Mouse (Mus musculus) heart, adult 11 months (tissue): ENCODE data around the gene Mrvi1.
A peak's percentile ranks its signal among the peaks of the same experiment; 100 is the strongest.
"Not testable (repeated sequence)": the region's sequence is repeated elsewhere in the genome, so short reads cannot be mapped to it uniquely, and the experiment has no call there.

Source experiments
- DNase-seq: peaks from one replicate; pipeline ENCODE4 v3.0.0; 2022

Mrvi1 gene

DNA sequence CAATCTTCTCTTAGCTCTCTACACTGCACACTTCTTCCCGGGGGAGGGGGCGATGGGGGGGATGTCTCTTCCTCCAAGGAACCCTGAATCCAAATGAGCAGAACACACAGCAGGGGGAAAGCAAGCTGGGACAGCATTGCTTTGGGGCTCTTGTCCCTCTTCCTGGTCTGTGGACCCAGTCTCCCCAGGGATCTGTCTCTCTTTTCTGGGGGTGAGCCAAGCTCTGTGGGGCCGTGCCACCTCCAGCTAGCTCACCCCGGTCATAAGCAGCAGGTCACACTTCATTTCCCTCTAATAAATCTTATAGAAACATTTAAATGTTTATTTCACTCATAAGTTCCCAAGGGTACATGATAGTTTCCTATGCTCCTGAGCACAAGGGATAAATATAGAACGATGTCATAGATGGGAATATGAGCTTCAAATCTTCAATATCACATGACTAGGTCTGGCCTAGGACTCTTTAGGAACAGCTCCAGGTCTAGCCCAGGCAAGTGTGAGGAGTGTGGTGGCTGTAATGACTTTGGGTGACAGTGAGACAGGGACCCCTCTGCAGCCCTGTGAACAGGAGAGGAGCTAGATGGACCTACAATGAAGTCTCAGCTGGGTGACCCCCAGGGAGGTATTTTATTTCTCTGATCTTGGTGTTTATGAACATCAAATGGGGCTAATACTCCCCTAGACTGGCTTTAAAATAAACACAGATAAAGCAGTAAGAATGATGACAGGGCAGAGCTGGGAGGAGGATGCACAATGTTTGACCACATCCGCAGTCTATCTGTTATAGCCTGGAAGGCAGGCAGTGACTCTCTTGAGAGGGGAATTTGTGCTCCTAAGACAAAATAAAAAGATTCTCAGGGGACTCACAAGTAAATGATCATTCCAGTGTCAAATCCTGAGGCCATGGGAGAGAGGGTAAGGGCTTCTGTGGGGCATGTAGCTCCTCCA is 46.2 kb downstream of the Mrvi1 start:
- peak; percentile 88 for DNase-seq

- DNase-seq: no peak
Observed at GRCm38 (mm10) chr7:110933999-110934398, 48.3 kb downstream of the Mrvi1 start.

- no peak for DNase-seq
Observed at GRCm38 (mm10) chr7:110933329-110933728, 48.9 kb downstream of the Mrvi1 start.

DNA sequence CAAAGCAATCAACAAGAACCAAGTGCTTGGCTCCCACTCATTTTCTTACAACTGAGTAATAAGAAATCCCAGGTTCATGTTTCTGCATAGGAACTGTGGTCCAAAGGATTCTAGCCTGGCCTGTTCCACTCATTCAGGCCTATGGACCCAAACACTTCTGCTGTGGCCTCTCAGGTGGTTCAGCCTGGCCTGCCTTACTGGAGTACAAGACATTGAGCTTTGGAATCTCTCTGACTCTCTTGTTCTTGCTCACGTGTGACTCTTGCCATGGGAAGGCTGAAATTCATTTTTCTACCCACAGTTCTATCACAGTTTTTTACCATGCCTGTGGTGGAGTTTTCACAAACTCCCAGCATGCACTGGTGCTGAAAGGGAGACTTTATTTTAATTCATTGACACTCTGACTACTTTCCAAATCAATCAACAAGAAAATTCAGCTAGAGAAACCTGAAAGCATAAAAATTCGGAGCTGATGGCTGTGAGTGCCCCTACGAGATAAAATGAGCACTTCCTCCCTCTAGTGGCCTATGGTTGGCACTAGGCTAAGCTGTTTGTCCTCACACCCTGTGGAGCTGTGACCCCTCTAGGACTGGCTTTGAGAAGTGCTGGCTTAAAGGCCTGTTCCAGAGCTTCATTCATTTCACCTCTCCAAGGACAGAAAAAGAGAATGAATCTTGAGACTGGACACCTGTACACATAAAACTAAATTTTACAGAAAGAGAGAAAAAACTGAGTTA is 52.0 kb downstream of the Mrvi1 start:
- peak; percentile 95 for DNase-seq

GRCm38 (mm10) chr7:110926562-110926961 is 55.7 kb downstream of the Mrvi1 start:
- DNase-seq: no peak

- DNase-seq: peak; percentile 99
Observed at GRCm38 (mm10) chr7:110920331-110921261, 61.7 kb downstream of the Mrvi1 start.

GRCm38 (mm10) chr7:110919721-110920120 is 62.5 kb downstream of the Mrvi1 start:
- no peak for DNase-seq

GRCm38 (mm10) chr7:110915913-110916312 is 66.3 kb downstream of the Mrvi1 start:
- DNase-seq: peak; percentile 94

GRCm38 (mm10) chr7:110914531-110914930 is 67.7 kb downstream of the Mrvi1 start:
- DNase-seq: peak; percentile 79

DNA sequence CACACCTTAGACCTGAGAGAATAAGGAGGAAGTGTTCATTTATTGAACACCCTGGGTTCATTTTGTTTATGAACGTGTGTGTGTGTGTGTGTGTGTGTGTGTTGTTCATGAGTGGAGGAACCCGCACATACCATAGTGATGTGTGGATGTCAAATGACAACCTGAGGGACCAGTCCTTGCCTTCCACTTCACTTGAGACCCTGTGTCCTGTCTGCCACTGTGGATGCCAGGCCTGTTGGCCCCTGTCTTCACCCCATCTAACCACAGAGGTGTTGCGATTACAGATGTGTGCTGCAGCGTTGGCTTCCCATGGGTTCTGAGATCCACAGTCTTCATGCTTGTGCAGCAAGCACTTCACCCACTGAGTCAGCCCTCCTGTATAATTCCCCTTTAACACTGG is 68.5 kb downstream of the Mrvi1 start:
- peak; percentile 89 for DNase-seq

DNA sequence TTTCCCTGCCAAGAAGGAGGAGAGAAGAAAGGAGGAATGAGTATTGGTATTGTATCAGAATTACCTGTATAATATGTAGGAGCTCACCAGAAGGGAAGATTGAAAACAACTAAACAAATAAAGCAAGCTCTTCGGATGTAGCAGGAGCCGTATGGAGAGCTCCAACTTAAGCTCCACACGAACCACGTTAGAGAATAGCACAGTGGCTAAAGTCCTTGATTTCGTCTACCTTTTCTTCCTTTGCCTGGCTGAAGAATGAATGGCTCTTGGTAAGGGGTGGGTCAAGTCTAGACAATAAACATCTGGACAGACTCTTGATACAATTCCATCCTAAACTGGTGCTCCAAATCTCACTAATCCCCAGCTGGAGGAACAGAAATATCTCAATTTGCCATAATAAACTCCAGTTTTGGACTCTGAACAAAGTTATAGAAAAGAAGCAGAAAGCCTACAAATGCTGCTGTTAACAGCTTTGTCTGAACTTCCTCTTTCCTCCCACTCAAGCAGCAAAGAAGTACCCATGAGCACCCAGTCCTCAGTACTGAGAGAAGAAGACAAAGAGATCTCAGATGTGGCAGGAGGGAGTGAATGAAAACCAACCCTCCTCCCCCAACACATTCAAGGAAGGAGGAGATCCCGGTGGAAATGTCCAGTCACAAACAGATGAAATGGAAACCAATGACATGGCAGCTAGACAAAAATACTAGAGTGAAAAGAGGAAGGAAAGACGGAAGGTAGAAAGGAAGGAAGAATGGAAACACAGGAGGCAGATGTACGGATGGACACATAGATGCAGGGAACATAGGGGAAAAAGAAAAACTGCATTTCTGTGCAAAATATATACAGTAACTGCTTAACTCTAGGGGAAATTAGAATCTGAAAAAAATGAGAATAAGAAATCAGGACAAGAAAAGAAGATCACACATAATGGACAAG is 73.8 kb downstream of the Mrvi1 start:
- peak; percentile 85 for DNase-seq

- peak; percentile 67 for DNase-seq
Observed at GRCm38 (mm10) chr7:110906566-110906965, 75.7 kb downstream of the Mrvi1 start.

DNA sequence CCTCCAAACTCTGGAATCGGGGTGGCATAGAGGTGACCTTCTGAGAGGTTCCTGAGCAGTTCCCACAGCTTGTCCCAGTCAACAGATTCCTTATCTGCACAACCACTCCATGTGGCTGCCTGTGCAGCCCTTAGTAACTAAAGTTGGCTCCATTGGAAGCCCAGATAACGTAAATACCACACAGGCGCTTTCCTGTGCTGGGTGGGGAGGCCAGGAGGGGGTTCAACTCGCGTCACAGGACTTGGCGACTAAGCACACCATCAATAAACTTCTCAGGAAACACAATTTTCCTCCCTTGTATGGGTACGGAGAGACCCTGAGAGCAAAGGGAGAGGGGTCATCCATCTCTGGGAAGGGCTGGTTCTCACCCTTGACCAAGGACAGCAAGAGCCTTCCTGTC is 79.0 kb downstream of the Mrvi1 start:
- peak; percentile 95 for DNase-seq

GRCm38 (mm10) chr7:110897202-110897601 is 85.1 kb downstream of the Mrvi1 start:
- peak; percentile 93 for DNase-seq

DNA sequence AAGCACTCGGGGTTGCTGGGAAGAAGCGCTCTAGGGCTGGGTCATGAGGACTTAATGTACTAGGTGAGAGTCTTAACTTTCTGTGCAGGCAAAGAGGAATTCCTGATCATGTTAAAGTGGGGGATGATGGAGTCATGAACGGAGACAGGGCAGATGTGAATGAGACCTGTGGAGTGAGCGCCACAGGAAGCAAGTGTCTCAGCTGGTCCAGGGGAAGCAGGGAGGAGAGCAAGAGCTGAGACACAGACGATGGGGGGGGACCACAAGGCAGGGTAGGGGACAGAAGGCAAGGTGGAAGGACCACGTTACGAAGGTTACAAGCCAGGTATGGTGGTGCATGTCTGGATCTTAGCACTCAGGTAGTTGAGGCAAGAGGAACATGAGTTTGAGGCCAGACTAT is 85.8 kb downstream of the Mrvi1 start:
- peak; percentile 72 for DNase-seq

DNA sequence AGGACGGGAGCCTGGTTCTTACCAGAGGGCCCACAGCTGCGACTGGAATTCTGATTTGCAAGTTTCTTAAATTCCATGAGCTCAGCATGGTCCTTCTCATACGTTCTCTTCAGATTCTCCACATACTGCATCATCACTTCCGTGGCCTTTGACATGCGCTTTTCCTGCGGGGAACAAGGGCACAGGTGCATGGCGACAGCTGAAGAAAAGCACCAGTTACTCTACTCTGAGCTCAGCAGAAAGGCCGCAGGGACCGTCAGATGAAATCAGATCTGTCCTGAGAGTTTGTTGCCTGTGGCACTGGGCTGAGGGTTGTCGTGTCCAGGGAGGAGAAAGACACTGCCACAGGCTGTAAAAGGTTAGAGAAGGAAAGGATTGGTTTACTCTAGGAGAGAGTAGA is 86.5 kb downstream of the Mrvi1 start:
- not testable (repeated sequence) for DNase-seq

GRCm38 (mm10) chr7:110894673-110895072 is 87.6 kb downstream of the Mrvi1 start:
- DNase-seq: peak; percentile 91

DNA sequence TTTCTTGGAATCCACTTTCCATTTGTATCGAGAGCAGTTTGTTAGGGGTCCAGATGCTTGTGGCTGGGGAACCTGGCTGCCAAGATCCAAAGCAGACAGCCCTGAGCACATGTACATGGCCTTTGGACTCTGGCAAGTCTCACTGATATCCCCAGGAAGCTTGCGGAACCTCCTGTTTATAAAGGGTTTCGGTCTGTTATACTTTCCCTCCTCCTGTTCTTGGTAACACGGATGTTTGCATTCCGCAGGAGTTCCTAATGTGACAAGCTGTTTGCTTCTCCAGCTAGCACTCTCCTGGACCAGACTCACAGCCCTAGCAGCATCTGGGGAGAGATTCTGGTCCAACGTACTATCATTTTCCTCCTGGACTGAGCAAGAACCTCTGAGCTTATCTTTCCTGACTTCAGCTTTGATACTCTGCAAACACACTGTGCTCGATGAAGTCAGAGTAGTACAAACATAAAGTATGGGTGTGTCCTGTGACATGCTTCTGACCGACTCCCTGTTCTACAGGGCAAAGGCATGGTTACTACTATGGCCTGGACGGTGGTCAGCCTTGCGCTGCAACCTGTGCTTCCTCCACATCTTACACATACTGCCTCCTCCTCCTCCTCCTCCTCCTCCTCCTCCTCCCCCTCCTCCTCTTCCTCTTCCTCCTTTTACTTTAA is 88.2 kb downstream of the Mrvi1 start:
- peak; percentile 97 for DNase-seq

- peak; percentile 98 for DNase-seq
Observed at GRCm38 (mm10) chr7:110891501-110891986, 90.7 kb downstream of the Mrvi1 start.

- DNase-seq: peak; percentile 92
Observed at GRCm38 (mm10) chr7:110881746-110882333, 100.4 kb downstream of the Mrvi1 start.
